8 mouse cellular contexts compared by ENCODE assay signal in the genomic region with DNA sequence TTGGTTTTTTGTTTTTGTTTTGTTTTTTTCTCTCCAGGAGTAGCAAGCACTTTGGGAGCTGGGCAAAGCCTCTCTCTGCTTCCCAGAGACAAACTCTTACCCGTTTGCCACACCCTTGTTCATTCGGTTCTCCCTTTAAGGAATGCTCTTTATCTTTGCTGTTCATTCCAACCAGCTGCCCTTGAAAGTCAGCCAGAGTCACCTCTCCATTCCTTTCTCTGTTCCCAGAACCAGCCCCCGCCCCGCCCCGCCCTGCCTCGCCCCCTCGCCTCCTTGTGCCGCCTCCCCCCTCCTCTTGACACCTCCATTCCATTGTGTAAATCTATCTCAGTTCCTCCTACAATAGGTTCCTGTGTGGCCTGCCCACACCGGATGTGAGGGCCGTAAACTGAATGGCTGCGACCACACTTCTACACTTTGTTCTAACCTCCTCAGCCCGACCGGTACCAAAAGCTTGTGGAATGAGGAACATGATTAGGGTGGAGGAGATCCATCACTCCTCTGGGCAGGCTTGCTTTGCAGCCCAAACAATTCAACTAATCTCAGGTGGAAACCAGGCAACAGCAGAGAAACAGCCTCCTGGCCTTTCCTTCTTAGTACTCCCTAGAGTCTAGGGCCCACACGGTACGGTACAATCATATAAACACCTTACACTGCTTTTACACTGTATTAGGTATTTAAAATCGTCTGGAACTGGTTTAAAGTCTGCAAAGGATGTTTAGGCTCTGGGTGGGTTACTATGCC. TPM values are rescaled to one million over a fixed set of nuclear protein-coding genes. Genes with fewer than 3 reads are reported as not detected.
DNase-seq lines count a peak whose midpoint lies in the region; ATAC-seq and TF ChIP-seq lines count a peak whose summit lies in the region.

No protein-coding gene starts in this region.

- no peaks in the 10 kb centered on the region for H3K79me2 ChIP-seq in myocyte (ENCODE audit: control insufficient read depth, insufficient read depth)

- WGBS in limb, embryonic 13.5 days: 3% methylated on average over 16 of the region's 16 CpGs

- peak; percentile 36 to 47 for DNase-seq in heart, adult 18-20 months
- DNase-seq in heart, adult 11 months: no peak
- peak; percentile 41 for DNase-seq in embryo, embryonic 9.5 days (ENCODE audit: extremely low spot score)
- DNase-seq in left cerebral cortex, postnatal 10 days (ENCODE audit: extremely low spot score in 1 of 2, low spot score in 2 of 2): no peak
- no peak for DNase-seq in spleen, adult 12 weeks (ENCODE audit: low spot score)
- DNase-seq in layer of hippocampus, adult 8-10 months (ENCODE audit: low spot score in 2 of 2): no peak

- TF ChIP-seq POLR2A in myocyte (IDR thresholded peaks at IDR 0.05; ENCODE audit: insufficient read length, low read depth): no peak

- peaks cover 11% of the 10 kb centered on the region for H3K4me1 ChIP-seq in limb, embryonic 13.5 days

- intact Hi-C loops in left cerebral cortex, postnatal 10 days (cut with DNase I): no loop called here

- 0 out of 2 replicates have a peak, but pooled peaks cover 4% of the 10 kb centered on the region for H3K9me3 ChIP-seq in limb, embryonic 13.5 days

- H3ac ChIP-seq in myocyte (ENCODE audit: control insufficient read depth, insufficient read length): no peak overlapping the region

- H3K9ac ChIP-seq in limb, embryonic 13.5 days: no peak overlapping the region

- no peak overlapping the region for H3K4me3 ChIP-seq in limb, embryonic 13.5 days
- H3K4me3 ChIP-seq in myocyte: no peak overlapping the region

- no peaks in the 10 kb centered on the region for H3K27me3 ChIP-seq in limb, embryonic 13.5 days
- H3K27me3 ChIP-seq in myocyte (ENCODE audit: control insufficient read depth, insufficient read depth, insufficient read length): no peaks in the 10 kb centered on the region

- H3K4me2 ChIP-seq in limb, embryonic 13.5 days (replicated peaks): peak overlapping the region; percentile 35
- H3K4me2 ChIP-seq in myocyte (ENCODE audit: low read depth): peak overlapping the region; percentile 45

- H3K27ac ChIP-seq in limb, embryonic 13.5 days: no peak overlapping the region

- H3K36me3 ChIP-seq in limb, embryonic 13.5 days: no peaks in the 10 kb centered on the region
- H3K36me3 ChIP-seq in myocyte (ENCODE audit: control insufficient read depth, insufficient read depth): no peaks in the 10 kb centered on the region

- ATAC-seq in limb, embryonic 13.5 days (ENCODE audit: low FRiP score, low read depth): peak; percentile 44; the same call in 1 of the 2 replicates

TF ChIP-seq in myocyte, 11 proteins besides CTCF, POLR2A, EP300 and RAD21:
- no peak for TF ChIP-seq REST (IDR thresholded peaks at IDR 0.05; ENCODE audit: insufficient read depth, insufficient read length)
- no peak for TF ChIP-seq USF1 (IDR thresholded peaks at IDR 0.05; ENCODE audit: low read depth)
- no peak for TF ChIP-seq E2F4 (IDR thresholded peaks at IDR 0.05; ENCODE audit: insufficient read depth)
- TF ChIP-seq TCF12 (IDR thresholded peaks at IDR 0.05; ENCODE audit: insufficient read depth, poor library complexity, severe bottlenecking): no peak
- TF ChIP-seq POLR2AphosphoS2 (IDR thresholded peaks at IDR 0.05; ENCODE audit: insufficient read length, low read depth): no peak
- peak; percentile 16 for TF ChIP-seq SRF (IDR thresholded peaks at IDR 0.05; ENCODE audit: control insufficient read depth, insufficient read length, low read depth)
TF ChIP-seq in myocyte: peak in this region for 1.

RNA-seq across cellular contexts. Expression of gene Gcnt2, which starts 9.5 kb away (rescaled TPM):
- 1 to 10 TPM; 6.7 to 9.1 TPM for total RNA-seq in heart, adult 18-20 months (2021)
- 1.5 and 2.1 TPM in 2 replicates for polyA plus RNA-seq in limb, embryonic 13.5 days (2015; fragmentation: Nextera tagmentation; extraction: Ambion mirVana)
- polyA plus RNA-seq in myocyte (2012; fragmentation: generic; extraction: Trizol): 5.3 TPM
- 10 to 100 TPM in 1 of 2 experiments, 1 to 10 TPM in 1; 8.9 to 11.8 TPM for total RNA-seq in left cerebral cortex, postnatal 10 days (2021)
- total RNA-seq in layer of hippocampus, adult 8-10 months (2022): 10 to 100 TPM; 14.9 to 21.2 (median 18.1) TPM

Comparison
In these comparisons a context has a peak if more than half of its experiments do, and no peak if none do; other contexts are left out.
1. DNase-seq: peak in heart, adult 18-20 months (2 of 2) and embryo, embryonic 9.5 days (single experiment); none in heart, adult 11 months (single experiment), left cerebral cortex, postnatal 10 days (0 of 2), spleen, adult 12 weeks (single experiment) and layer of hippocampus, adult 8-10 months (0 of 2).